Mouse (Mus musculus) layer of hippocampus, adult 8-10 months (tissue): ENCODE data around the gene Nell2. TPM values are rescaled to one million over a fixed set of nuclear protein-coding genes. Genes with fewer than 3 reads are reported as not detected.

Experiments used
- DNase-seq, 2 experiments: peaks; one replicate each; pipeline ENCODE4 v3.0.0; 2022; ENCODE audit warnings: low spot score in 2 of 2
- total RNA-seq, 4 experiments: library from RNA; stranded (reverse); gene quantifications; 2 replicates each; pipeline ENCODE4 v1.2.4; 2022

The Nell2 gene
- total RNA-seq, 4 experiments from 2014 or later: 657 to 707 (median 664) TPM

DNA sequence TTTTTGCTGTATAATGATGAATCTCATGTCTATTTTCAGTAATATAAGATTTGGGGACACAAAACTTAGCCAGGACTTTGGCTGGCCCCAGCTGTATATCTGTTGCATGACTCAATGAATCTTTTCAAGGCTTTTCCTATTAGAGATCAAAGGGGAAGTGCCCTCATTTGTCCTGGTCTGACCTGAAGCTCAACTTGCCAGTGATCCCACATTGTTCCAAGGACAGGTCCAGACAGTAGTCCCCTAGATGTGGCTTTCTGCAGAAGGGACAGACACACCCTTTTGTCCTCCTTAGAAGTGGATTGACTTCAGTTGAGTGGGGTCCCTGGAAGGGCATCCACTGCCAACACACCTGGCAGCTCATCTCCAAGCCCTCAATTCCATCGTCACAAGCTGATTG, 173.6 kb downstream of the Nell2 start:
- no peak for DNase-seq

DNA sequence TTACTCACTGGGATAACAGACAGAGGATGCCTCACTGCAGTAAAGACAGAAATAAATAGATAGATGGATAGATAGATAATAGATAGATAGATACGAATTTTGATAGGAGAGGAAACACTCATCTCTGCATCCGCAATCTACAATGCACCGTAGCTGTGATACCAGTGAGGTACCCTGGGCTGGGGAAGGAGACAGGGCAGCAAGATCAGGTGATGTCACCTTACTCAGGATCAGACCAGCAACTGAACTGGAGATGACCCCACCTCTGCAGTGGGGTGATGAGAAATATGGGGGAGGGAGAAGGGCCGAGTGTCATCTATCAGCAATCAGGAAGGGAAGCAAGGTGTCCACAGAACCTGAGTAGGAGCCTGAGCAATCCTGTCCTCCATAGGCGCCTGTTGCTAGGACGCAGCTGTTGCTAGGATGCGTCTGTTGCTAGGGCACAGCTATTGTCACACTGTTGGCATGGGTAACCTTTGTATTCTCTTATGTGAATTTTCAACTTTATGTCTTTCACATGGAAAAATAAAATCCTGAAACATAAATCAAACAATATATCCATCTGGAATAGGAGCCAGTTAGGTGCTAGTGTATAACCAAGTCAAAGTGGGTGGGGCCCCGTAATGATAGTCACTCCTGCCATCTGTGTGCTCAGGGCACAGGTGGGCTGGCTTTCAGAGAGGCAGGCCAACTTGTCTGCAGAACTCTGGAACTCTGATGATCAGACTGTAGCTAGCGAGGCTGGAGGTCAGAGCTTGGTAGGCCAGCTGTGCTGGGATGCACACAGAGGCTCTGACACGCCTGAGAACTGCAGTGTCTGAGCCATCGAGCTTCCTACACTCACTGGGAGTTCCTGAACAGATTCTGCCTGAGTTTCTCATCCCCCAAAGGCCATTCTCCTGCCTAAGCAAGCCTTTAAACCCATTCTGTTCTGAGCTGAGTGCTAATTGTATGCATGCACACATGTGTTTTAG, 193.7 kb downstream of the Nell2 start:
- no peak for DNase-seq

DNA sequence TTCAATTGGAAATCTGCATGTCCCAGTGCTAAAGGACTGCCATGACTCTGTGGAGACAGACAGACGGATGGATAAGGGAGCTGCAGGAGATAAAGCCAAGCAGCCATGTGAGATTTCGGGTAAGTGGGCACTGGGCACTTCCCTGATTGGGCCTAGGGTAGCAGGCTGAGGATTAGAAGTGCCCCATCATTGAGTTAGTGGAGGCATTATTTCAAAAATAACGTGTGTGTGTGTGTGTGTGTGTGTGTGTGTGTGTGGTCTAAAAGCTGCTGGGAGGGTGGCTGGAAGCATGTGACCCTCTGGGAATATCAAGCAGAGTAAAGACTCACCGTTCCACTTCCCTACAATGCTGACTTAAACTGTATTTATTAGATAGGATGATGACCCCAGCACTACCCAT, 195.1 kb downstream of the Nell2 start:
- no peak for DNase-seq

DNA sequence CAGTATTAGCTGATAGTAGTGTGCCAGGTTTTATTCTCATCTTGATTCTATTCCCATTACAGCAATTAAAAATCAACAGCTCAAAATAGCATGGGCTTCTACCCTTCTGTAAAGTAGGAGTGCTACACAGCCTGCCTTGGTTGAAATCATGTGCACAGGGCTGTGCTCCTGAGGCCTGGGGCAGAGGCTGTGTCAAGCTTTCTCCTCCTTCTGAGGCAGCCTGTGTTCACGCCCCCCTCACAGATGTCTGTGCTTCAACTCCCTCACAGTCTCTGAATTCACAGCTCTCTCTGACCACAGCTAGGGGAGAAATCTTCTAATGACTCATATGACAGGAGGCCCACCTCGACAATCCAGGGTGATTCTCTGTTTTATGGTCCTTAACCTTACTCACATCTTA, 197.4 kb downstream of the Nell2 start:
- peak in 1 of 2 experiments; percentile 49 for DNase-seq

DNA sequence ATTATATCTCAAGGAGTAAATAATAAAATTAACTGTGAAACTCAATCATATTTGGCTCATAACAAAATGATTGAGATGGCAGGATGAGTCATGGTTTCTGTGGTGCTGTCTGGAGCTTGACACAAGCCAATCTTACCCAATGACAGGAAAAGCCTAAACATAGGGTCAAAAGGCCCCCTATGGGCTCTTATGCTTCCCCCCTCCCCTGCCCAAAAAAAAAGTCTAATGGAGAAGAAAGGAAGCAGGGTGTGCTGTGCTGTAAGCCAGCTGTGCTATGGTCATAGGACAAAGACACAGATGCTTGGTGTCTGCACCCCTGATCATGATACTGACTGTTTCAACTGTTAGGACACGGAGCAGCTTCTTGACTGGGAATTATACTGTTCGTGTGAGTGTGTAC, 205.6 kb downstream of the Nell2 start:
- no peak for DNase-seq

DNA sequence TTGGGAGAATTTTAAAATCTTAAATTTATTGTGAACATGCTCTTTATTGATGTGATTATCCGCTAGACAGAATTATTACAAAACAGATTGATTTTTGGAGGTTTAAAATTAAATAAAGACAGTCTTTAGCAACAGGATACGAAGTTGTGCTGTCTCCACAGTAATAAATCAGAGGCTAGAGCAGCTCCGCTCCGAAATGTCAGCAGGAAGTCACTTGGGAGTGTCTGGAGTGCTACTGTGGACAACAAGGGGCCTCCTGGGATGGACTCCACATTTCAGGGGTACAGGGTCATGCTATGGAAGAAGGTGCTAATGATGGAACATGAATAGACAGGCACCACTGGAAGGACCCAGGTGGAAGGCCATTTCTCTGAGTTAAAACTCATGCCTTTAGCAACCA, 211.7 kb downstream of the Nell2 start:
- no peak for DNase-seq

DNA sequence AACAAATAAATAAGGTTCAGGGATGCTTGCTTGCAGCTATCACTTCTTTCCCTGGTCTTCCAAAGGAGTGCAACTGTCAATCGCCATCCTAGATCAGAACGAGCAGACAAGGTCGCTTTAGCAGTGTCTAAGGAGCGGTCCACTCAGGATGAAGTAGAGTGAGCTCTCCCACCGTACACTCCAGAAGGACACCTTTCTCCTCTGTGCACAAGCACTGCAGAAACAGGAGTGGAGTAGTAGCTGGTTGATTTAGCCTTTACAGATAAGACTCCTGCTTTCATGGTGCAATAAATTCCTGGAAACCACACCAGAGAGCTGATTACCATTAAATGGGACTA, 213.6 kb downstream of the Nell2 start:
- no peak for DNase-seq

DNA sequence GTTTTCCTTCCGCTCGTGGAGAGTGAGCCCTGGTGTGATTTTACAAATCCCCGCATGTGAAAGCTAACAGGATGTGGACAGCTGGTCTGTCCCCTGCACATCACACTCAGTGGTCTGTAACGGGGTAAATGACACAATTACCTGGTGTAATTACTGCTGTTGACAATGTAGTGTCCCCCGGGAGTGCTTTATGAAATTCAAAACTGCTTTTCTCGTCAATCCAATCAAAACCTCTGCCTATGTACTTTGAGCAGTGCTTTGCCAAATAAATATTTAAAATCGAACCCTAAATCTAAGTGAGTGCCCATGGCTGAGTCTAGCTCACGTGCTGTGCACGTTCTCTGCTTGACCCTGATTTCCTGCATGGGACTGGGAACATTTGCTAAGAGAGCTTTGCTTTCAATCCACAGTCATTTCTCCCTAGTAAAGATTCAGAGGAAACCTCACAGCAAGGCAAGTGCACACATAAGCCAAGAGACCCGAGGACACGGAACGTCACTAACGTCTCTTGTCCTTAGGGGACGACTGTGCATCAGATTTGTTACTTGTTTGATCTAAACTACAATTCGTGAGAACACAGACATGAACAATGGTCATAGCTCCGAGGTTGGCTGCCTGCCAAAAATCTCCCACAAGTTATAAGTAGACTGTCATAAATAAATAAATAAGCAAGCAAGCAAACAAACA, 214.1 kb downstream of the Nell2 start:
- DNase-seq: no peak

DNA sequence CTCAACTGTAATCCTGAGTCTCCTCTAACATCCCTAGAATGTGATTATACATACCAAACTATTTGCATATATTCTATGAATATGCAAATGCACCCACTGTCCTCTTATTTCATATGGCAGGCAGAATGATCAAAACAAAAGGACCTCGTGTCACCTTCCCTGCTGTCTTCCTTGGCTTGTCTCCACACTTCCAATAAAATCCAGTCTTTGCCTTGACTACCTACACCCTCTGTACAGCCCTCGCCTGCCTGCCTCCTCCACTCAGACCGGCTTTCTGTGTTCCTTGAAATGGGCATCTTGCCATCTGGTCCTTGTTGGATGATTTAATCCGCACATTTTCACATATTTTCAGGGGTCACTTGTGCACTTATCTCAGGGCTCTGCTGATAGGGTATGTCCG, 215.1 kb downstream of the Nell2 start:
- no peak for DNase-seq

DNA sequence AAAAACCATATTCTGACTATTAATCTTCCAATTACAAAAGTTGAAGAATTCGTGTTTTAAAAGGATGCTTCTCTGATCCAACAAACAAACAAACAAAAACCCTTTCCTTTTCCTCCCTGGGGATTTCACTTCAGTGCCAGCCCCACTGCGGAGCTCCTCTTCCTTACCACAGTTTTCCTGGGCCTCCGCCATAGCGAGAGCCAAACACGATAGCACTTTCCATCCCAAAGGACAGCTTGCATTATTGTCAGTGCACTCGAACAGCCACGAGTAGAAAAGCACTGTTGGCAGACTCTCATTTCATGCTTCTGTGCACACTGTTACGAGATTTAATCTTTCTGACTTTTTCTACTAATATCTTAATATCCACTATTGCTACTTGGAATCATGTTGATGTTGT, 224.3 kb downstream of the Nell2 start:
- no peak for DNase-seq

DNA sequence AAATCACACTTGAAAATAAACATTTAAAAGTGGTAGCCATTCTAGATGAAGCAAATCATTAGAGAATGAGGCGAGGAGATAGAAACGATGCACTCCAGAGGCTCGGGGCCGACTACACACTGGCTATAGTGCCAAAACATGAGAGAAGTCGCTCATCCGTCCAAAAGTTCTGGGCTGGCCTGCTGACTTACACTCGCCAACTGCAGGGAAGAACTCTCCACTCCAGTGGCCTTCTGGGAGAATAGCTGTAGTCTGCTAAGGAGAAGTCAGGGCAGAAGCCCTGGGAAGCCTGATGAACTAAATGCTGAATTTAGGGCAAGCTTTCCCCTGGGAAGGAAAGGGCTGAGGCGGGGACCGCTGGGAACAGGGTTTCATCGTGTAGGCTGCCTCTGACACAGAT, 231.8 kb downstream of the Nell2 start:
- no peak for DNase-seq

DNA sequence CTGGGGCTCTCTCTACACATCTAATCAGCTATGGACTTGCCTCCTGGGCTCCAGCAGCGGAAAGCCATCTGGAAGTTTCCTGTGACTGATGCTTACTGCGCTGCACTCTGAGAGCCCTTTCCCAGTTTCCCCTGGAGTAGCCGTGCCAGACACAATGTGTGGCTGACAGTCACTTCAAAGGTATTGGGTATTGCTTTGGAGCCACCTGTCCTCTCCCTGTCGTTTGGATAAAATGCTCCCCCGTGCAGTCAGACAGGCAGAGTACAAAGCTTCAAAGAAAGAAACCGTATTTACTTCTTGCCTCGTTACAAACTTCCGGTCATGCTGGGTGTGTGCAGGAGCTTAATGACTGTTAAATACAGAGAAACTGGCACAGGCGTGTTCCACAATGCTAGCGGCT, 239.3 kb downstream of the Nell2 start:
- no peak for DNase-seq

DNA sequence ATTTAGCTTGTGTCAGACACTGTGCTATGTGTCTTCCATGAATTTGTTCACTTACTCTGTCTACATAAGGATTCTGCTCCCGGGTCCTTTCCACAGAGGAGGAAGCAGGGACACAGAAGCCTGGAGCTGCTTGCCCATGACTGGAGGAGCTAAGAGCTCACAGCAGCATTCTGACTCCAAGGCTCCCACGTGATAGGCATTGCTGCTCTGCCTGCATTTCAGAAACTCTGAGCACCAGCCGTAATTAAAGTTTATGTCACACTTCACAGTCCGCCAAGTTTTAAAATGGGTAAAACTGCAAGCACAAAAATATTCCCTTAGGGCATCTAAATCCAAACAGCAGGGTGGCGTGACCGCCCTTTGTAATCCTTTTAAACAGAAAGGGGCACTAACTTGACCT, 243.2 kb downstream of the Nell2 start:
- no peak for DNase-seq

DNA sequence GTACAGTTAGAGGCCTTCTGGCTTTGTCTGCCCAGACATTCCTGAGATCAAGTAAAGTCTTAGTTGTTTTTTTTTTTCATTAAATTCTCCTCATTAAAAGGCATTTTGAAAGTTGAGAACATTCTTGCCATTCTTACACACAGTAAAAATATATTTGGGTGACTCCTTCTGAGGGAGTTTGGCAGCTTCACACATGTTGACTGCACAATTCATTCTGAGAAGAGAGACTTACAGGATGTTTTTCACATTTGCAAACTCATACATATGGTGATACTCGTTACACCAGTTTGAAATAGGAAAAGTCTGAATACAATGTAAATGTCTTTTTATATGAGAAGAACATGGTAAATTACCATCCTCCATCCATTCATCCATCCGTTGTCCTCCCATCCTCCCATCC, 247.4 kb downstream of the Nell2 start:
- no peak for DNase-seq

DNA sequence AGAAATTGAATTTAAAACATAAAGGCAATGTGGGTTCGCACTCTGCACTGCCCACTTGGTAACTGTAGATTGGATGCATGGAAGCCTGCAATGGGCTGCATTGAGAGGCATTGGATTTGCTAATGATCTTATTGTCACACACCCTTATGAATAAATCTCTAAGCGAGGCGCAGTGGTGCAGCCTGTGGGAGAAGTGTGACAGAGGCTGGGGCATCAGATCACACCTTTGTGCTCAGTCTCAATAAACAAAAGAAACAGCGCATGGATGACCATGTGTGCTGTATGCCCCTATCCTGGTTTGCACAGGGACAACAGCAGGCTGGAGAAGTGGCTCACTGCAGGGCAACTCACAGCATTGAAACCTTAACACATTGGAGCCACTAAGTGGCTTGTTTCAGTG, 250.4 kb downstream of the Nell2 start:
- DNase-seq: no peak

DNA sequence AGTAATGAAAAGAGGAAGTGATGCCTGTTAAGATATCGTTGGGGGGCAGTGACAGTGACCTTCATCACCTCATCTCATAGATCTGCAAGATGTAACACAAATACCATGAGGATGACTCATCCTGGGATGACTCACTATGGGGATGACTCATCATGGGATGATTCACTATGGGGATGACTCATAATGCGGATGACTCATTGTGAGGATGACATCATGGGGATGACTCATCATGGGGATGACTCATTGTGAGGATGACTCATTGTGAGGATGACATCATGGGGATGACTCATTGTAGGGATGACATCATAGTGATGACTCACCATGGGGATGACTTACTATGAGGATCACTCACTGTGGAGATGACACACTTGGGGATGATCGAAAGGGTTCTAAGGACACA, 251.8 kb downstream of the Nell2 start:
- DNase-seq: no peak

DNA sequence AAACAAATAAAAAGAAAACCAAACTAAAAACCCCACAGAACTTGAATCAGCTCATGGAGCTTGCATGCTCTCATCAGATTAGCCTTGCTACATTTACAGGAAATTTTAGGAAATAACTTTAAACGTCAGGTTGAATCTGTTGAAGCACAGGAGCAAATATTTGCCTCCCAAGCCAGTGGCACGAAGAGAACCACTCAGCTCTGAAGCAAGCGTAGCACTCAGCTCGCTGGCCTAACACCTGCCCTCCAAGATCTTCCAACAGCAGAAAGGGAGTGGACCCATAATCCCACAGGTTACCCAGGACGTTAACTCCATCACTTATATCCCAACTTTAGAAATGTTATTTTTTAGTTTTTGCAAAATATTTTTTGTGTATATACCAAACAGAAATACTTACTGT, 252.8 kb downstream of the Nell2 start:
- no peak for DNase-seq

DNA sequence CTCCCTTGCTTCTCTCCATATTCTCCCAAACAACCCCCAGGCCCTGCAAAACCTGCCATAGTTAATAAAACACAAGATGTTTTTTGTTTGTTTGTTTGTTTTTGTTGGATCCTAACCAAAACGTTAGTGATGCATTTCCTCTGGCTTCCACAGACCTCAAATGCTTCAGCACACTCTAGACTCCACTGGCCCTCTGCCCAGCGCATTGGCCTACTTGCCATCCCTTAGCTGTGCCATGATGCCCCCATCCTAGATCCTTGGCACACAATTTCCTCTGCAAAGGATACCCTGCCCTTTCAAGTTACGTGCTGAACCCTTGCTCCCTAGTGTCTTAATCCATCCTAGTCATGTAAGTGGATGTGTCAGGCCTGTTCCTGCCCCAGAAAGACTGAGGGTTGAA, 255.1 kb downstream of the Nell2 start:
- DNase-seq: no peak

DNA sequence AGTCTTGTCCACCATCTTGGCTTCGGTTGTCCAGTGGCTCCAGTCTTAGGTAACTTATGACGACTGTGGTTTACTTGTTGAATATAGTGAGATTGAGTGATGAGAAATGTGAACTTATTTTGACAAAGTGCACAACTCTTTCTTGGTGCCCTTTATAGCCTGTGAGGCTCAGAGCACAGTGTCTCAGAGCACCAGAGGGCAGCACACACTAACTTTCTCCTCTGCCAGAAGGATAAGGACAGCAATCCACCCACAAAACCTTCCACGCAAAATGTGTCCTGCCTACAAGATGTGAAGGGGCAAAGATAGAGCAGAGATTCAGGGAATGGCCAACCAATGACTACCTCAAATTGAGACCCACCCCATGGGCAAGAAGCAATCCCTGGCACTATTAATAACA, 256.2 kb downstream of the Nell2 start:
- no peak for DNase-seq

DNA sequence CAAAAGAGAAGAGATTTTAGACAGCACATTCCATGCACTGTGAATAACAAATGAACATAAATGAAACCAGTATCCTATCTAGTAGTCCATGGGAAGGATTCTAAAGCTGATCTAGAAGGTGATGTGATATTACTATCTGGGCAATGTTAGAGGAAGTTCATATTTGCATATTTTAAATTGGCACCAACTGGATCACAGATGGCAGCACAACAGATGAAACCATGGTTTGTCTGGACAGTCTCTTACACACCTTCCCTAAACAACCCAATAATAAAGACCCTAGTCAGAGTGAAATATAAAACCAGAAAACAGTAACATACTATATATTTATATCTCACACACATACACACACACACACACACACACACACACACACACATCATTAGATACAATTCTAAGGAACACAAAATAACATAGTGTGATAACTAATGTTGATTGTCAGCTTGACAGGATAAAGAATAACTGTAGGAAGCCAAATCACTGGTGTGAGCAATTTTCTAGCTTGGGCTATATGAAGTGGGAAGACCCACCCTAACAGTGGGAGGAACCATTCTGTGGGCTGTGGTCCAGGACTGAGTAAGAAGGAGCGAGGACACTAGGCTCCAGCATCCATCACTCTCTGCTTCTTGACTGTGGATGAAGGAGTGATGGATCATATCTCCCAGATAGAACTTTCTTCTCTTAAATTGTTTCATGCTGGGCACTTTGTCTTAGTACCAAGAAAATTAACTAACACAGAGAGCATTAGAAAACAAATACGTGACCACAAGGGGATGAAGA, 268.5 kb downstream of the Nell2 start:
- no peak for DNase-seq

DNA sequence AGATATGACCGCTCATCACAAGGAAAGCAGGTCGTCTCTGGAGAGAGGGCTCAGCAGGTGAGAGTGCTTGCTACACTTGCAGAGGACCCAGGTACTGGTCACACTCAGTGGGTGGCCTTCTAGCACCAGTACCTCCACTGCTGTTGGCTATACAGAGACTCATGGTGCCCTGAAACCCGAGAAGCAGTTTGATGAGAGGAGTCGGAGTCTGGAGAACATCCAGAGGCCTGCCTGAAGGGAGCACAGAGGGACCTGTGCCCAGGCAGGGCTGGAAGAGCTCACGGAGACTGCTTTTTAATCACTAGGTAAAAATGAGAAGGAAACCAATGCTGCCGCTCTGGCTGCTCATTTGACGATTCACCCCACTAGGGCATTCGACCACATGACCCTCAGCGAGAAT, 271.2 kb downstream of the Nell2 start:
- no peak for DNase-seq

DNA sequence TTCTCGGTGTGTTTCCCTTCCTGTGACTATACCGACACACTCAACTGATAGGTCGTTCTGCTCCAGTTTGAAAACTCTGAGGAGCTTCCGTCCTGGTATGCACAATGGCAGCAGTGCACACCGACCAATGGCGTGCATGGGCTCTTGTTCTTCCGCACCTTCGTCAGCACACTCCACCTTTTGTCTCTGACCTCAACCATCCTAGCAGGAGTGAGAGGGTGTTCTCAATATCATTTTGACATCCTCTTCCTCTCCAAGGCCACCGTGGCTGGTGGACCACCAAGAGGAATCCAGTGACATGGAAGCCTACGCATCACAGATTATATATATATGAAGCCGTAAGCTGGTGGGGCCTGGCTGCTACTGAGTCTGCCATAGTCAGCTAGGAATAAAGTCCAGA, 282.8 kb downstream of the Nell2 start:
- DNase-seq: no peak
